Mouse (Mus musculus): ENCODE data around the gene Pip5k1b. TPM values are rescaled to one million over a fixed set of nuclear protein-coding genes. Genes with fewer than 3 reads are reported as not detected.

Pip5k1b gene
- total RNA-seq, 2 experiments from 2014 or later, result 10.6 to 25.4 TPM

- ATAC-seq (replicated peaks; ENCODE audit: low FRiP score, low TSS enrichment, poor library complexity, severe bottlenecking), result no peak
Observed at GRCm38 (mm10) chr19:24486433-24487296, 69.0 kb downstream of the Pip5k1b start.

- no peak for ATAC-seq (replicated peaks; ENCODE audit: low FRiP score, low TSS enrichment, poor library complexity, severe bottlenecking)
Observed at GRCm38 (mm10) chr19:24484612-24485194, 71.0 kb downstream of the Pip5k1b start.

GRCm38 (mm10) chr19:24480916-24481315, 74.8 kb downstream of the Pip5k1b start:
- no peak for ATAC-seq (replicated peaks; ENCODE audit: low FRiP score, low TSS enrichment, poor library complexity, severe bottlenecking)

GRCm38 (mm10) chr19:24476929-24477882, 78.5 kb downstream of the Pip5k1b start, which contains the start of gene Fam122a:
Gene Fam122a (minus strand): TSS chr19:24477356.
- ATAC-seq (replicated peaks; ENCODE audit: low FRiP score, low TSS enrichment, poor library complexity, severe bottlenecking), result peak; percentile 85

- ATAC-seq (replicated peaks; ENCODE audit: low FRiP score, low TSS enrichment, poor library complexity, severe bottlenecking), result peak; percentile 72
Observed at GRCm38 (mm10) chr19:24476461-24476860, 79.2 kb downstream of the Pip5k1b start.

- ATAC-seq (replicated peaks; ENCODE audit: low FRiP score, low TSS enrichment, poor library complexity, severe bottlenecking), result no peak
Observed at GRCm38 (mm10) chr19:24475281-24475680, 80.4 kb downstream of the Pip5k1b start.

- no peak for ATAC-seq (replicated peaks; ENCODE audit: low FRiP score, low TSS enrichment, poor library complexity, severe bottlenecking)
Observed at GRCm38 (mm10) chr19:24472512-24472911, 83.2 kb downstream of the Pip5k1b start.

- no peak for ATAC-seq (replicated peaks; ENCODE audit: low FRiP score, low TSS enrichment, poor library complexity, severe bottlenecking)
Observed at GRCm38 (mm10) chr19:24471538-24471937, 84.1 kb downstream of the Pip5k1b start.

GRCm38 (mm10) chr19:24469216-24469615, 86.5 kb downstream of the Pip5k1b start:
- no peak for ATAC-seq (replicated peaks; ENCODE audit: low FRiP score, low TSS enrichment, poor library complexity, severe bottlenecking)

- no peak for ATAC-seq (replicated peaks; ENCODE audit: low FRiP score, low TSS enrichment, poor library complexity, severe bottlenecking)
Observed at GRCm38 (mm10) chr19:24468616-24469015, 87.1 kb downstream of the Pip5k1b start.

GRCm38 (mm10) chr19:24463011-24463410, 92.7 kb downstream of the Pip5k1b start:
- ATAC-seq (replicated peaks; ENCODE audit: low FRiP score, low TSS enrichment, poor library complexity, severe bottlenecking), result no peak

- no peak for ATAC-seq (replicated peaks; ENCODE audit: low FRiP score, low TSS enrichment, poor library complexity, severe bottlenecking)
Observed at GRCm38 (mm10) chr19:24456591-24457231, 99.0 kb downstream of the Pip5k1b start.

GRCm38 (mm10) chr19:24455249-24455960, 100.3 kb downstream of the Pip5k1b start:
- no peak for ATAC-seq (replicated peaks; ENCODE audit: low FRiP score, low TSS enrichment, poor library complexity, severe bottlenecking)

- ATAC-seq (replicated peaks; ENCODE audit: low FRiP score, low TSS enrichment, poor library complexity, severe bottlenecking), result no peak
Observed at GRCm38 (mm10) chr19:24454451-24454850, 101.2 kb downstream of the Pip5k1b start.

GRCm38 (mm10) chr19:24453379-24453778, 102.3 kb downstream of the Pip5k1b start:
- no peak for ATAC-seq (replicated peaks; ENCODE audit: low FRiP score, low TSS enrichment, poor library complexity, severe bottlenecking)

GRCm38 (mm10) chr19:24452441-24452898, 103.2 kb downstream of the Pip5k1b start:
- peak; percentile 96 for ATAC-seq (replicated peaks; ENCODE audit: low FRiP score, low TSS enrichment, poor library complexity, severe bottlenecking)

- ATAC-seq (replicated peaks; ENCODE audit: low FRiP score, low TSS enrichment, poor library complexity, severe bottlenecking), result peak; percentile 70
Observed at GRCm38 (mm10) chr19:24451626-24452025, 104.0 kb downstream of the Pip5k1b start.

GRCm38 (mm10) chr19:24450740-24451139, 104.9 kb downstream of the Pip5k1b start:
- no peak for ATAC-seq (replicated peaks; ENCODE audit: low FRiP score, low TSS enrichment, poor library complexity, severe bottlenecking)
